Mouse (Mus musculus) embryonic fibroblast, embryonic 13.5 days (primary cell): ENCODE measurements around the gene Fstl4. TPM values are rescaled to one million over a fixed set of nuclear protein-coding genes. Genes with fewer than 3 reads are reported as not detected.
"Not testable (repeated sequence)": the region's sequence is repeated elsewhere in the genome, so short reads cannot be mapped to it uniquely, and the experiment has no call there.

Experiments used
- H3K27ac ChIP-seq: 2 replicates; pipeline ENCODE4 v1.5.1; 2012; ENCODE audit warnings: low read length, control low read depth, inconsistent platforms; ENCODE audit not compliant: insufficient read depth
- H3K4me1 ChIP-seq: 2 replicates; pipeline ENCODE4 v1.6.1; 2011; ENCODE audit warnings: low read length; ENCODE audit not compliant: control insufficient read depth, insufficient read depth
- H3K4me3 ChIP-seq: 2 replicates; pipeline ENCODE4 v1.5.1; 2011; ENCODE audit warnings: mild to moderate bottlenecking, control low read depth, low read length; ENCODE audit not compliant: insufficient read depth
- CTCF ChIP-seq: IDR thresholded peaks from 2 replicates; pipeline ENCODE4 v1.5.1; 2011; ENCODE audit warnings: mild to moderate bottlenecking, control low read depth, low read length, moderate library complexity, borderline replicate concordance; ENCODE audit not compliant: insufficient read depth
- POLR2A ChIP-seq: IDR thresholded peaks from 2 replicates; pipeline ENCODE4 v1.6.1; 2011; ENCODE audit warnings: low read depth, mild to moderate bottlenecking, control low read depth, low read length, moderate library complexity
- polyA plus RNA-seq: library from polyadenylated mRNA; stranded (reverse); fragments of >200 nt; gene quantifications from 2 replicates; pipeline ENCODE4 v1.2.4, GENCODE M21; 2011; ENCODE audit warnings: low read depth; ENCODE audit not compliant: missing spikeins, insufficient read length

Fstl4 gene
- polyA plus RNA-seq, 1 experiment: 0.74 TPM

DNA sequence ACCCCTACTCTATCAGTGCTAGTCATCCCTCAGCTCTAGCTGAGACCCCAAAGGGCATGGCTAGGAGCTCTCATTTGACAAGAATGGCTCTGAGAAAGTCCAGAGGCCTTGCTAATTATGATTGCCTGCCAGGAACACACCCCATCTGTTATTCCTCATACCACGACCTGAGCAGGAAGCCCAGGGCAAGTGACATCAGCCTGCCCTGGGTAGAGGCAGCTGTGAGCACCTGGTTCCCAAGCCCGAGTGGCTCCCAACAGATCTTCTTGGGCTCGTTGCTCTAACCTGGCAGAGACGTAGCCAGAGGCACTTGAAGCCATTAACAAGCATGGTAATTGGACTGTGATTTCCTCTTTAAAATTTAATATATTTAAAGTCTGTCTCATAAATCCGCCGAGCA is 305.3 kb downstream of the Fstl4 start:
- Histone ChIP-seq H3K4me1 (no peaks in the 10 kb centered on the region), H3K27ac (no peak overlapping the region), H3K4me3 (no peak overlapping the region)
- TF ChIP-seq POLR2A: no peak
- no peak for TF ChIP-seq CTCF

DNA sequence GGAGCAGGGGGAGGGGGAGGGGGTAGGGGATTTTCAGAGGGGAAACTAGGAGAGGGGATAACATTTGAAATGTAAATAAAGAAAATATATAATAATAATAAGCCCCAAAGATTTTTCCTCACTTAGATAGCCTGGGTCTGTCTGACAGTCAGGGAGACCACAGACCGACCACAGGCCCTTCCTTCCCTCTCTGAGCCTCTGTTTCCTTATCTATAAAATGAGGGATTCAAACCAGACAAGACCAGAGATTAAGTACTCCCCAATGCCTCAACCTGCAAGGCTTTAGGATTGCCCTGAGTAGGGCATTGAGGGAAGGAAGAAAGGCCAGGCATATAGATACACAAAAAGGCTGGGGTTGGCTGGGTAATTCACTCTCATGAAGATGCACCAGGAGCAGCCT is 307.2 kb downstream of the Fstl4 start:
- Histone ChIP-seq H3K4me1 (no peaks in the 10 kb centered on the region), H3K4me3 (no peak overlapping the region), H3K27ac (no peak overlapping the region)
- TF ChIP-seq CTCF (no peak), POLR2A (no peak)

DNA sequence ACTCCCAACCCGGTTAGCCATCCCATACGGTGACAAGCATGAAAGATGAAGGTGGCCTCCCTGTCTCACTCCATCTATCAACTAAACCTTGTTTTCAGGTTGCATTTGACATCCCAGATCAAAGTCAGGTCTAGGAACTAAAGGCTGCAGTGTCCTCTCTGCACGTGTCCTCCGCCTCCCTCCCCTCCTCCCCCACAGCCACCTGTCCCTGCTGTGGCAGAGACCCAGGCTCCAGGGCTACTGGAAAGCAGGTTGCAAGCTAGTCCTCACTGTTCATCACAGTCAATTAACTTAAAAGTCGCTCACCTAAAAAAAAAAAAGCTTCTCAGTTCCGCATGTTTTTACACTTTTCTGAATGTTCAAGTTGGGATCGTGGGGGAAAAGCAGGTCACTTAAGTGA is 313.2 kb downstream of the Fstl4 start:
- TF ChIP-seq POLR2A: no peak
- TF ChIP-seq CTCF: no peak
- Histone ChIP-seq H3K4me1 (no peaks in the 10 kb centered on the region), H3K27ac (no peak overlapping the region), H3K4me3 (no peak overlapping the region)

DNA sequence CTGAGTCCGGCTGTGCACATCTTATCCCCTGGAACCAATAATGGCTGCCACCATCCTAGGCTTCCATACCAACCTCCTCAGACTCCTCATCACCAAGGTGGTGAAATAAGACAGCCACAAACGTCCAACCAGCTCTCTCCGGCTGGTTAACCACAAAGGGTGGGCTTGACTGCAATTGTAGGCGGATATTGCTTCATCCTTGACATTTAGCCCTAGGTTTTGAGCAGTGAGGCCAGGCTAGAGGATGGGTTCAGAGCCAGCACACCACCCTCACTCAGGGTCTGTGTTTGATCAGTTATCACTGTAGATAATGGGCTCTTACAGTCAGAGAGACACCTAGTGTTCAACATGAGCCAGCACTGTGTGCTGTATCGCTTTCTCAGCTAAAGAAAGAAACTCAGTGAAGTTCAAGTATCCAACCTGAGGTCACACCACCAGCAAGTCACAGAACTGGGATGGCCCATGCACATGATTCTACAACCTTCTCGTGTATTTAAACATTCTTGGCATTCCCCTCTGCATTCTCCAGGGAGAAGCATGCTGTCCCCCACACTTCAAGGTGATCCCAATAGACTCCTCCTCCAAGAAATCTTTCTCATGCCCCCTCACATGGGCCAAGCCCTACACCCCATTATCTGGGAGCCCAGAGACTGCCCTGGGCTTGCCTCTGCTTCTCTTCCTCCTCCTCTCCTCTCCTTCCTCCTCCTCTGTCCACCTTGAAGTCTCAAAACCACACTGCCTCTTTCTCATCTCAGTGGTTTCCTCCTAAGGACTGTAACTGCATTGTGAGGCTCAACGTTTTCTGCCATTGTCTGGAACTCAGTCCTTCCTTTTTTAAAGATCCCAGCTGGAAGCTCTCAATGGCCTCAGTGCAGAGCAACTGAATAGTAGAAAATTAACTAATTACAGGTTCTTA is 314.2 kb downstream of the Fstl4 start:
- H3K4me3 ChIP-seq: no peak overlapping the region
- no peaks in the 10 kb centered on the region for H3K4me1 ChIP-seq
- H3K27ac ChIP-seq: no peak overlapping the region
- TF ChIP-seq CTCF (no peak), POLR2A (no peak)

DNA sequence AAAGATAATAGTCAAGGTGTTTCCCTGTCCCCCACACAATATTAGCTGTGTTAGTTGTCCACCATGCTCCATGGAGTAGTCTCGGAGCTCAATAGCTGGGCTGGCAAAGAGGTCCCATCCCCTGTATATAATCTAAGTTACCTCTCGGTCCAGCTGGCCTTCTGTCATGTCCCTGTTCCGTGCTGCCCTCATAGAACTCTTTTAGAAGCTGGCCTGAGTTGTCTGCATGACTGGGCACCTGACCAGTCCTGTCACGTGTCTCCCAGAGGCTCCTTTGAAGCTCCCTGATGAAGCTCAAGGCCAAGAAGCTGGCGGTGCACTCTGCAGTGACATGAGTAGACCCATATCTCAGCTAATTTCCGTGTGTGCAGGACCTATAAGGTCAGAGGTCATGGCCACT is 316.9 kb downstream of the Fstl4 start:
- TF ChIP-seq POLR2A: no peak
- TF ChIP-seq CTCF: no peak
- Histone ChIP-seq H3K4me1 (no peaks in the 10 kb centered on the region), H3K4me3 (no peak overlapping the region), H3K27ac (no peak overlapping the region)

DNA sequence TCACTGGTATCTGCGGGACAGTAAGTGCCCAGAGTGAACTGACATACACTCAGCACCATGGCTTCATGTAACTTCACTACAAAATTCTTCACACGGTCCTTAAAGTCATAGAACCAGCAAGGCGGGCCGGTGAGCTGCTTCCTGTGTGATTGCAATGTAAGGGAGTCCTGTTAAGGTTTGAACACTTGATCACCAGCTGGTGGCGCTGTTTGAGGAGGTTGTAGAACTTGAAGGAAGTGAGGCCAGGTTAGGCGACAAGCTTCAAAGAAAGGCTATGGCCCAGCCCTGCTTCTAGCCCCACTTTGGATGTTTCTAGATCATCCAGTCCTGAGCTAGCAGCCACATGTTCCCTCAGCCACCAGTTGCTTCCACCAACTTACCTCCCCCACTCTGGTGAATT is 320.9 kb downstream of the Fstl4 start:
- Histone ChIP-seq H3K4me1 (no peaks in the 10 kb centered on the region), H3K4me3 (no peak overlapping the region), H3K27ac (no peak overlapping the region)
- TF ChIP-seq CTCF (no peak), POLR2A (no peak)

DNA sequence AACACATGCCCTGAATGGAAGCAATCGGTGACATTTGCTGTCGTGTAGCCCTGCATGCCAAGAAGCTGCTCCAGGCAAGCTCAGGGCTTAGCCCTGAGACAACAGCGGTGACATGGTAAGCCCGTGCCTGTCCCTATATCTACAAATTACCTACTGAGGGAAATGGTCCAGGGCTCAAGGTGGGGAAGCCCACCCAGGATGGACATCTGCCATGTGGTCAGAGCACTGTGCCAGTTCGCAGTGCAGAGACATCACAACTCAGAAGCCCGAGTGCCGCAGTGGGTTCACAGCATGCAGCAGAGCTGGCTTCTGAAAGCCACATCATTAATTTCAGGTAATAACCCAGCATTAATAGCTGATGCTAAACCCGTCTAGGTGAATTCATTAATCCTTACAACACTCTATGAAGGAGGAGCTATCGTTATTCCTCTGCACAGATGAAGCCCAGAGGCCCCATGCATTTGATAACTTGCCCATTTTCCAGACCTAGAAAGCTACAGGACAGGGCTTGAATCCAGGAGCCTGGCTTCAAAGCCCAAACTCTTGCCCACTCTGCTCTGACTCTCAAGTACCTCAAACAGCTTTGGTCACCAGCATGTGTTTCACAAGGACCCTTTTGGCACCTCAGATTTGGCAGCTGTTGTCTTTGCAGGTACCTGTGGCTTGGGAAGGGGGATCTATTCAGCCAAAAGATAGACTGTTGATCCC is 321.6 kb downstream of the Fstl4 start:
- Histone ChIP-seq H3K4me3 (no peak overlapping the region), H3K27ac (no peak overlapping the region), H3K4me1 (no peaks in the 10 kb centered on the region)
- no peak for TF ChIP-seq POLR2A

DNA sequence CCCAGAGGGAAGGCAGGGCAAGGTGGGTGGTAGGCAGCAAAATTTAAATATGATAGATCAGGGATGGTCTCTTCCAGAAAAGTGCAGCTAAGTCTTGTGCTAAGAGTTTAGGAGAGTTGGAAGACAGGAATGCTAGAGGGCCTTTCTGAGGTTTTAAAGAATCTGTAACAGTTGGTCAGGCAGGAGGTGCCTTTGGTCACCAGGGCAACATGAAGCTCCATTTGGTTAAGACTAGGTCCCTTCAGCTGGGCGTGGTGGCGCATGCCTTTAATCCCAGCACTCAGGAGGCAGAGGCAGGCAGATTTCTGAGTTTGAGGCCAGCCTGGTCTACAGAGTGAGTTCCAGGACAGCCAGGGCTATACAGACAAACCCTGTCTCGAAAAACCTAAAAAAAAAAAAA is 323.5 kb downstream of the Fstl4 start:
- H3K4me3 ChIP-seq, H3K4me1 ChIP-seq, H3K27ac ChIP-seq: not testable (repeated sequence)

DNA sequence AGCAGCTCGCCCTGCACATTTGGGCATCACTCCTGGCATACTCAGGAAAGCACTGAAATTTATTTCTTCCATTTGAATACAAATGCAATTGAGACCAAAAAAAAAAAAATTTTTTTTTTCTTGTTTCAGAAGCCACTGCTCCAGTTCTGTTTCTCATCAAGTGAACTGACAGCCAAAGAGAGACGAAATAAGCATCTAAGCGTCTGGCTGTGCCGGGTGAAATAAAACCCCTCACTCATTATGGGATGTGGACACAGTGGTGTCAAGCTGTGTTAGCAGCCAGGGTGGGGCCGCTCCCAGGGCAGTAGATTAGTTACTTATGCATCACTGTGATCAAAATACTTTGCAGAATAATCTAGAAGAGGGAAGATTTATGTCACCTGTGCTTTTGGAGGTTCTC is 327.2 kb downstream of the Fstl4 start:
- H3K4me3 ChIP-seq: no peak overlapping the region
- no peak for TF ChIP-seq POLR2A
- no peak for TF ChIP-seq CTCF
- no peak overlapping the region for H3K27ac ChIP-seq
- no peaks in the 10 kb centered on the region for H3K4me1 ChIP-seq

DNA sequence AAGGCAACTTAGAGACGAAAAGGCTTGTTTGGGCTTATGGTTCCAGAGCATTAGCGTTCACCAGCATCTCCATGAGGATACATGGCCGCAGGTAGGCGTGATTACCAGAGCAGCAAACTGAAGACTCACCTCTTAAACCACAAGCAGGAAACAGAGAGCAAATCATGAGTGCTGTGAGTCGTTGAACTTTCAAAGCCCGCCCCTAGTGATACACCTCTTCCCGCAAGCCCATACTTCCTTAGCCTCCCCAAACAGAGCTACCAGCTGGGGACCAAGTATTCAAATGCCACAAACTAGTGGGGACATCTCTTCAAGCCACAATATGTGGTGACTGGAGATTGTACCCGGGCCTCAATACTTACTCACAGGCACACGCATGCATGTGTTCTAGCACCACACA is 332.4 kb downstream of the Fstl4 start:
- TF ChIP-seq POLR2A: no peak
- Histone ChIP-seq H3K4me3 (no peak overlapping the region), H3K4me1 (no peaks in the 10 kb centered on the region), H3K27ac (no peak overlapping the region)
